Mouse (Mus musculus) adipose tissue, adult 10 weeks (tissue): Measurements from ENCODE around the gene Hapln4. TPM values are rescaled to one million over a fixed set of nuclear protein-coding genes. Genes with fewer than 3 reads are reported as not detected.

Experiments used
- polyA plus RNA-seq: library from polyadenylated mRNA; stranded (reverse); fragments of 350-450 nt; fragmentation: Illumina TruSeq; extraction: RNeasy Lipid Tissue Mini Kit (QIAGEN cat#74804); gene quantifications from one replicate; pipeline ENCODE4 v1.2.3, GENCODE M21; 2014; ENCODE audit warnings: low read depth, low replicate concordance

Hapln4 gene
- 0.10 TPM for polyA plus RNA-seq

DNA sequence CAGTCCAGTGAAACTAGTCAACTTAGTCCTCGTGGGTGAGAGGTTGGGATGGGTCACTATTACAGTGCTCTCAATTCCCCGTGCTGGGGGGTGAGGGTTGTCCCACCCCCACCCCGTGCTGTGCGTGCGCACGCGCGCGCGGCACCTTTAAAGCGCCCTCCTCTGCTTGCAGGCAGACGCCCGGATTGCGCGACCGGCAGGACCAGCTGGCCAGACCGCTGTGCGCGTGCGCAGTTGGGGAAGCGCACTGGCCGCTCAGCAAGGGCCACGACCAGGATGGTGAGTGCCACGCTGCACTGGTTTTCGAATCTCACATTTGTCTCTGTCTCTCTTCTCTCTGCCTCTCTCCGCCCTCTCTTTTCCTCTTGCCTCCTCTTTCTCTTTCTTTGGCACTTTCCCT, at the start of gene Hapln4:
TSS of gene Hapln4 (plus strand) at position 173 of the 400 bp plus-strand sequence.

DNA sequence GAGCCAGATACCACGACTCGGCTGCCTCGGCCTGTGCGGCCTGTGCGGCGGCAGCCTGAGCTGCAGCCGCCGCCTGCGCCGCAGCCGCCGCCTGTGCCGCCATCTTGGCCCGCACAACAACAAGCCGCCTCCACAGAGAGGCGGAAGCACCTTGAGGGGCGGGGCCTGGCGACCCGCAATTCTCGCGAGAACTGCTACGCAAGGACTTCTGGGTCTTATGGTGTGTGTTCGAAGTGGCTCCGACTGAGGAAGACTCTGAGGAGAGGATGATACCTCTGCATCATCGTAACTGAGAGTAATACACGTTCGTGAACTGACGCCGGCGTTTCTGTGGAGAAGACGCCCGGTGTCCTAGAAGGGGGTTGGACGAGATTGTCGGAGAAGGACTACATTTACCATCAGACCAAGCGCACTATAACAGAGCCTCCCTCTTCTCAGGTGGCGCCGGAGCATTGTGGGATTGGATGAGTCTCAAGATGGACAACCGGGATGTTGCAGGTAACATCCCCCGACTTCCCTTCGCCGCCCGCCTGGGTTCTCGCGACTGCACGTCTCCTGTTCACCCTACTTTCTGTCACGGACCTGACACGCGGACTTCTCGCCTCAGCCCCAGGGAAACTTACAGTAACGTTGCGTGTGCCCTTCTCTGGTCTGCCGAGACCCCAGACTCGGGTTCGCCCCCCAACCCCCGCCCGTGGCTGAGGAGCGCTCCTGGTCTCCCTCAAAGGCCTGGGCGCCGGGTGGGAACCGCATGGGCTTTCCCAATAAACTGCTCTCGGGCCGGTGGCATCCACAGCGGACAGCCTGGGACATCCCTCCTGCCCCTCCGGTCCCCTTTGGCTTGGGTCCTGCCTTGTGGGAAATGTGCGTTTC, 40.4 kb upstream of the Hapln4 start, which contains the start of the genes Mau2 and Sugp1:
TSS of gene Mau2 (minus strand) at position 152 of the 873 bp plus-strand sequence.
TSS of gene Sugp1 (plus strand) at position 231 of the 873 bp plus-strand sequence.

DNA sequence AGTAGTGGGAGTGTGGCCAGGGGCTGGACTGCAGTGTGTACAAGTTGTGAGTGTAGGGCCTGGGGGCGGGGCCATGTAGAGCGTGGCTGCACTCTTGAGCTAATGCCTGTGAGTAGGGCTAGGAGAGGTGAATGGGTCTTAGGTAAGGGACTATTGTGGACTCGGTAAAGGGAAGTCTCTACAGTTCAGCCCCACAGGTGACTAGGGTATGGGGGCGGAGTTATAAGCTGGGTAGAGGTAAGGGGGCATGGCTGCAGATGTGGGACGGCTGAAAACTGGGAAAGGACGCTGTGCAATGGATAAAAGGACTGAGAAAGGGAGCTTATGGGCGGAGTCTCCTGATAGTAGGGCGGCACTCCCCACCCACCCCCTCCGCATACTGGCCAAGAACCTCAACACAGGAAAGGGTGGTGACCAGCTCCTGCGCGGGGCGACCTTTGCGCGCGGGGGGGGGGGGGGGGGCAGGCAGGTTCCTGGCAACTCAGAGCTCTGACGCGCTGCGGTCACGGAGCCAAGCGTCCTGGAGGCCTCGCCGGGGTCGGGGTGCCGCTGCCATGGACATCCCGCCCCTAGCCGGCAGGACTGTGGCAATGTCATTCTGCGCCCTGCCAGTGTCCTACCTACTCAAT, 10.7 kb upstream of the Hapln4 start, which contains the start of gene Tm6sf2:
TSS of gene Tm6sf2 (plus strand) at position 484 of the 629 bp plus-strand sequence.

DNA sequence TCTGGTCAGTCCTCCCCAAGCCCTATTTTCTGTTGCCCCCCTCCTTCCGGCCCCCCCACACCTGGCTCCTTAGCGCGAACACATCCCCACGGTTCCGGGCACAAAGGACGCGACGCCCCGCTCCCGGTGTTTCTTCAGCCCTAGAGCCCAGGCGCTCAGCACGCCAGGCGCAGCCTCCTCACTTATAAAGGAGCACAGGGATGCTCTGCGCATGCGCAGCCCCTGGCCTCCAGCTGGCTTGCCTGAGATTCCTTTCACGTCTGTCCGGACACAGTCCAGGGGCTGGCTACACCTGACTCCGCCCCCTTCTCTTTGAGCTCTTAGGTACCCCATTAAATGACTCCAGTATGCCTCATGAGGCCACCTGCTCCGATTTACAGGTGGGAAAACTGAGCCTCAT, 37.4 kb downstream of the Hapln4 start, which contains the start of gene Ncan:
TSS of gene Ncan (minus strand) at position 207 of the 400 bp plus-strand sequence.

DNA sequence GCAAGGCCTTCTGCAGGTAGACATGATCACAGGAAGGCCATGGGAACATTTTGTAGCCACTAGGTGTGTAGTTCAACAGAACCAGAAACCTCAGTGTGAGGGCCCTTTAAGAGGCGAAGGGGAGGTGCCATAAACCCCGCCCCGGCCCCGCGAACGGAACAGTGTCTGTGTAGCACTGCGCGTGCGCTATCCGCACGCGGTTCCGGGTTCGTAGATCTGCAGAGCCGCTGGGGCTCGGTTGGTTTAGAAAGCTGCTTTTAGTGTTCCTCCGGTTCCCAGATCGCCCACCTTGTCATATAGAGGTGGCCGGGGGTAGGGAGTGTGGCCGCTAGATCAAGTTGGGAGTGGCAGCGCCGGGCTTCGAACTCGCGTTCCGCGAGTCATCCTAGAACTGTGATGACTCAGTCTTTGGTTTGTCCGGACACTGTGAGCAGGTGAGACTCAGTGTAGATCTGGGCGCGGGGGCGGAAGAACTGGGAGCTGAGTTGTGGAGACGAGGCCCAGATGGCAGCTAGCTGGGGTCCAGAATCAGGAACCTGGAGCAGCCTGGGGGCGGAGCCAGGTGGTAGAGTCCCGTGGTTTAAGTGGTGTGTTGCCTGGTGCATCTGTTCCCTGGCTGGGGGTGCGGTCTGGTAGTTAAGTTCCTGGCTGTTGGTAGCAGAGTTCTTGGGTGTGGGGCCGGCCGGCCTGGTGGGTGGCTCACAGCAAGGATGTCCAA, 48.1 kb downstream of the Hapln4 start, which contains the start of gene Nr2c2ap:
TSS of gene Nr2c2ap (plus strand) at position 168 of the 718 bp plus-strand sequence.

DNA sequence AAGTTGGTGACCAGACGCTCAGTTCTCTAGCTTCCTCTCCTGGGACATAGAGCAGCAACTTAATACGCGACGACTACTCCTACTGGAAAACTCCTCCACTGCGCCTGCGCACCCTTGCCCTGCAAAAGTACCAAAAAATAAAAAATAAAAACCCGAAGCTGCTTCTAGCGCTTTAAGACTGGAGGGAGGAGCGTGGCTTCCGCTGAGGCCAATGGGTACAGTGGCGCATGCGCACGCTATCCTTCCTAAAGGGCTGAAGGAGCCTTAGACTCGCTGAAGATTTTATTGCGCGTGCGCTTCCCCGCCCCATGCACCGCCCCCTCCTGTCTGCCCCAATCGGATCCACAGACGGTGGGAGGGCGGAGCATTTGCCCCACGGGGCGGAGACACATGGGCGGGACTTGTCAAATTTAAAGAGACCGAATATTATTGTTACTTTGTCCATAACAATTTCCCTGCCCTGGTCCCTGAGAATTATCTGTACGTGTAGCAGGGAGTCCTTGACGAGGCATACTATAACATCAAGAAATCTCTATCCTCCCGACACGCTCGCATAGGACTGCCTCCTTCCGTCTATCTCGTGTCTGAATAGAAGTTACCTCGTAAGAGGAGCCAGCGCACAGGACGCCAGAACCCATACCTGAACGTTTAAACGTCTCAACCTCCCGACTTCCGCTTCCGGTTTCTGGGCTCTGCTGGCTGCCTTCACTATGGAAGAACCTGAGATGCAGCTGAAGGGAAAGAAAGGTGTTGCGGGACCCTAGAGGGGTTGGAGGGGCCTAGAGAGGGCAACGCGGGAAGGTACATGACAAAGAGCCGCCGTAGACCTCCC, 56.0 kb downstream of the Hapln4 start, which contains the start of the genes Rfxank, Borcs8 and Mef2b:
TSS of gene Rfxank (minus strand) at position 129 of the 832 bp plus-strand sequence.
TSS of gene Borcs8 (plus strand) at position 474 of the 832 bp plus-strand sequence.
TSS of gene Mef2b (plus strand) at position 686 of the 832 bp plus-strand sequence.

Other genes starting within 250 kb of the Hapln4 start
- 0.38 TPM for gene Cilp2, start 195.8 kb upstream of the Hapln4 start, polyA plus RNA-seq
- 9.8 TPM for gene Tssk6, start 181.3 kb upstream of the Hapln4 start, polyA plus RNA-seq
- 118 TPM for gene Ndufa13, start 180.9 kb upstream of the Hapln4 start, polyA plus RNA-seq
- 1.6 TPM for gene Yjefn3, start 180.7 kb upstream of the Hapln4 start, polyA plus RNA-seq
- 41.1 TPM for gene Gatad2a, start 87.1 kb upstream of the Hapln4 start, polyA plus RNA-seq
- 33.6 TPM for gene Mau2, start 40.7 kb upstream of the Hapln4 start, polyA plus RNA-seq
- gene Sugp1, start 40.6 kb upstream of the Hapln4 start, polyA plus RNA-seq: 23.3 TPM
- gene Tm6sf2, start 10.5 kb upstream of the Hapln4 start, polyA plus RNA-seq: 0.68 TPM
- gene Ncan, start 37.4 kb downstream of the Hapln4 start, polyA plus RNA-seq: 0.21 TPM
- gene Nr2c2ap, start 47.9 kb downstream of the Hapln4 start, polyA plus RNA-seq: 17.3 TPM
- 13.1 TPM for gene Rfxank, start 55.7 kb downstream of the Hapln4 start, polyA plus RNA-seq
- gene Borcs8, start 56.0 kb downstream of the Hapln4 start, polyA plus RNA-seq: 57.0 TPM
- 0.40 TPM for gene Mef2b, start 56.3 kb downstream of the Hapln4 start, polyA plus RNA-seq
- gene Tmem161a, start 88.9 kb downstream of the Hapln4 start, polyA plus RNA-seq: 44.5 TPM
- 28.3 TPM for gene Slc25a42, start 128.8 kb downstream of the Hapln4 start, polyA plus RNA-seq
- gene Sugp2, start 150.8 kb downstream of the Hapln4 start, polyA plus RNA-seq: 30.9 TPM
- 7.3 TPM for gene Armc6, start 151.0 kb downstream of the Hapln4 start, polyA plus RNA-seq
- 43.4 TPM for gene Homer3, start 199.4 kb downstream of the Hapln4 start, polyA plus RNA-seq
- gene Ddx49, start 219.0 kb downstream of the Hapln4 start, polyA plus RNA-seq: 40.2 TPM
- 186 TPM for gene Cope, start 219.1 kb downstream of the Hapln4 start, polyA plus RNA-seq
- 0.63 TPM for gene Cers1, start 232.3 kb downstream of the Hapln4 start, polyA plus RNA-seq
- gene Gdf1, start 246.4 kb downstream of the Hapln4 start, polyA plus RNA-seq: 0.31 TPM